Mouse (Mus musculus) 416B (cell line): Measurements from ENCODE around the gene Spry1.

Source experiments
- DNase-seq: peaks from one replicate; pipeline ENCODE4 v3.0.0; 2011; ENCODE audit warnings: low read depth

The Spry1 gene

GRCm38 (mm10) chr3:37672266-37673040 is 32.7 kb downstream of the Spry1 start:
- DNase-seq: peak; percentile 48

GRCm38 (mm10) chr3:37673513-37674261 is 33.9 kb downstream of the Spry1 start:
- no peak for DNase-seq

GRCm38 (mm10) chr3:37675056-37675525 is 35.3 kb downstream of the Spry1 start:
- DNase-seq: no peak

GRCm38 (mm10) chr3:37676291-37676690 is 36.5 kb downstream of the Spry1 start:
- DNase-seq: no peak

- DNase-seq: no peak
Observed at GRCm38 (mm10) chr3:37686219-37686618, 46.5 kb downstream of the Spry1 start.

GRCm38 (mm10) chr3:37686751-37687150 is 47.0 kb downstream of the Spry1 start:
- DNase-seq: no peak

GRCm38 (mm10) chr3:37687158-37687980 is 47.6 kb downstream of the Spry1 start:
- no peak for DNase-seq

- DNase-seq: no peak
Observed at GRCm38 (mm10) chr3:37692945-37693344, 53.2 kb downstream of the Spry1 start.

- DNase-seq: peak; percentile 6
Observed at GRCm38 (mm10) chr3:37693552-37693951, 53.8 kb downstream of the Spry1 start.
